ENCODE assay signal across 8 mouse cellular contexts in the genomic region with DNA sequence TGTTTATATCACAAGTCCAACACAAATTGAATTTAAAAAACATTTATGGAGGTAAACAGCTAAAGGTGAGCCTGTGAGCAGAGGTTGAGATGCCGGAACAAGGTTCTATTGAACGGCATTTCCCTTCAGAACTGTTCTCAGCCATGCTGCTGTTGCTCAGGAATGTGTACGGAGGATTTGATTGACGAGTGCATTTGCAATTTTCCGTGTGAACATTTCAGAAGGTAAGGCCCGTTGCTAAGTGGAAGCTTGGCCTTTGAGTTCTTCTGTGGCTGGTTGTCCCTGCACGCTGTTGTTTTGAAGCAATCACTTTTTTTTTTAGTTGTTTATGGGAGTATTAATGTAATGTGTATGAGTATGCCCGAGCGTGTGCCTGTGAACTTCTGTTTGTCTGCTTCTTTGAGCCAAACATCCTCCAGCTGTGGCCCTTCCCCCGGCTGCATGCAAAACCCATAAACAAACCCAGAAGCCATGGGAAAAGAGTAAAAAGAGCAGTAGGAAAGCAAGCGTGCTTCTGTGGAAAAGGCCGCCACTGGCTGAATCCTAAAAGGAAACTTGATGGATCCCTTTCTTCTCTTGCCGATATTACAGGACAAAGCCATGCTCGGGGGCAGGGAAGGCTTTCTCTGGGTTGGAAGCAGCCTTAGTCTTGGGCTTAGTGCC.
DNase-seq lines count a peak whose midpoint lies in the region; ATAC-seq and TF ChIP-seq lines count a peak whose summit lies in the region.

No protein-coding gene starts in this region.

- 24% methylated on average over 14 of the region's 14 CpGs for WGBS in kidney, adult 2 months

- peak; percentile 33 for DNase-seq in kidney, adult 2 months
- DNase-seq in kidney, adult 18-20 months = no peak
- DNase-seq in forelimb bud, embryonic 11.5 days (ENCODE audit: low read depth, low spot score) = peak; percentile 65
- peak; percentile 70 for DNase-seq in kidney, postnatal 10 days
- DNase-seq in thymus, postnatal 0 days (ENCODE audit: low spot score) = no peak
- DNase-seq in B cell, adult 2 months = no peak

- no peak for TF ChIP-seq CTCF in kidney, adult 2 months (conservative IDR thresholded peaks at IDR 0.05; ENCODE audit: insufficient read depth, insufficient read length, low read depth, low read length)

- no peaks in the 10 kb centered on the region for H3K27me3 ChIP-seq in kidney, adult 2 months (replicated peaks; ENCODE audit: control insufficient read depth, insufficient read depth, low read length)
- H3K27me3 ChIP-seq in myocyte (ENCODE audit: control insufficient read depth, insufficient read depth, insufficient read length) = no peaks in the 10 kb centered on the region

- ATAC-seq in megakaryocyte progenitor cell, adult 5-6 weeks (replicated peaks; ENCODE audit: poor library complexity) = no peak

- H3K36me3 ChIP-seq in kidney, adult 2 months (ENCODE audit: control insufficient read depth, insufficient read depth, low read length) = no peaks in the 10 kb centered on the region
- H3K36me3 ChIP-seq in myocyte (ENCODE audit: control insufficient read depth, insufficient read depth) = no peaks in the 10 kb centered on the region

- H3K4me1 ChIP-seq in kidney, adult 2 months (ENCODE audit: control insufficient read depth, insufficient read depth, low read length) = peaks cover 23% of the 10 kb centered on the region

- H3ac ChIP-seq in myocyte (ENCODE audit: control insufficient read depth, insufficient read length) = no peak overlapping the region

- TF ChIP-seq POLR2A in kidney, adult 2 months (IDR thresholded peaks at IDR 0.05; ENCODE audit: low read depth, low read length) = no peak
- no peak for TF ChIP-seq POLR2A in myocyte (IDR thresholded peaks at IDR 0.05; ENCODE audit: insufficient read length, low read depth)

- peaks cover 30% of the 10 kb centered on the region for H3K79me2 ChIP-seq in myocyte (ENCODE audit: control insufficient read depth, insufficient read depth)

- H3K4me3 ChIP-seq in kidney, adult 2 months (ENCODE audit: insufficient read depth, low read depth, low read length) = no peak overlapping the region
- peak overlapping the region; percentile 27 for H3K4me3 ChIP-seq in myocyte

- H3K27ac ChIP-seq in kidney, adult 2 months (ENCODE audit: insufficient read depth, low read depth, low read length) = peak overlapping the region; percentile 51

- H3K4me2 ChIP-seq in myocyte (ENCODE audit: low read depth) = peak overlapping the region; percentile 85

TF ChIP-seq in myocyte, 11 proteins besides CTCF, POLR2A, EP300 and RAD21:
- TF ChIP-seq CEBPB (IDR thresholded peaks at IDR 0.05; ENCODE audit: insufficient read depth, poor library complexity, severe bottlenecking) = no peak
- no peak for TF ChIP-seq REST (IDR thresholded peaks at IDR 0.05; ENCODE audit: insufficient read depth, insufficient read length)
- no peak for TF ChIP-seq TCF12 (IDR thresholded peaks at IDR 0.05; ENCODE audit: insufficient read depth, poor library complexity, severe bottlenecking)
- TF ChIP-seq MYOD1 (IDR thresholded peaks at IDR 0.05; ENCODE audit: control insufficient read depth in 1 of 3, insufficient read length in 2 of 3, low read depth in 2 of 3) = no peak
- TF ChIP-seq E2F4 (IDR thresholded peaks at IDR 0.05; ENCODE audit: insufficient read depth) = no peak
- TF ChIP-seq USF1 (IDR thresholded peaks at IDR 0.05; ENCODE audit: low read depth) = no peak
- no peak for TF ChIP-seq MYOG (IDR thresholded peaks at IDR 0.05; ENCODE audit: control insufficient read depth in 1 of 3, insufficient read depth in 1 of 3, insufficient read length in 2 of 3, low read depth in 2 of 3)
- TF ChIP-seq POLR2AphosphoS2 (IDR thresholded peaks at IDR 0.05; ENCODE audit: insufficient read length, low read depth) = no peak
- no peak for TF ChIP-seq SRF (IDR thresholded peaks at IDR 0.05; ENCODE audit: control insufficient read depth, insufficient read length, low read depth)
- no peak for TF ChIP-seq TCF3 (IDR thresholded peaks at IDR 0.05; ENCODE audit: insufficient read length, low read depth)
- no peak for TF ChIP-seq MAX (IDR thresholded peaks at IDR 0.05; ENCODE audit: low read depth)

Comparison
In these comparisons a context has a peak if more than half of its experiments do, and no peak if none do; other contexts are left out.
1. DNase-seq: peak in kidney, adult 2 months (single experiment), forelimb bud, embryonic 11.5 days (single experiment) and kidney, postnatal 10 days (single experiment); none in kidney, adult 18-20 months (single experiment), thymus, postnatal 0 days (single experiment) and B cell, adult 2 months (0 of 2).